Mouse (Mus musculus) stomach, embryonic 15.5 days (tissue): ENCODE measurements around the gene Cdh5. TPM values are rescaled to one million over a fixed set of nuclear protein-coding genes. Genes with fewer than 3 reads are reported as not detected.

Experiments
- ATAC-seq: fragments of 200-750 bp; cut with Nextera tagmentation; 2 replicates; pipeline ENCODE4 v1.8.0; 2017; ENCODE audit warnings: low read depth, moderate number of reproducible peaks, moderate TSS enrichment; ENCODE audit not compliant: insufficient read depth, low FRiP score
- H3K27ac ChIP-seq: fragments of 300-500 bp; sonication (generic); 2 replicates; pipeline ENCODE4 v1.5.1; 2015; ENCODE audit warnings: mild to moderate bottlenecking, inconsistent platforms
- H3K27me3 ChIP-seq: fragments of 300-500 bp; sonication (generic); replicated peaks from 2 replicates; pipeline ENCODE4 v1.6.1; 2015; ENCODE audit warnings: inconsistent platforms
- H3K36me3 ChIP-seq: fragments of 300-500 bp; sonication (generic); 2 replicates; pipeline ENCODE4 v1.6.1; 2015; ENCODE audit warnings: inconsistent platforms
- H3K4me1 ChIP-seq: fragments of 300-500 bp; sonication (generic); 2 replicates; pipeline ENCODE4 v1.6.1; 2015; ENCODE audit warnings: inconsistent platforms
- H3K4me2 ChIP-seq: fragments of 300-500 bp; sonication (generic); 2 replicates; pipeline ENCODE4 v1.6.1; 2015; ENCODE audit warnings: mild to moderate bottlenecking, inconsistent platforms
- H3K4me3 ChIP-seq: fragments of 300-500 bp; sonication (generic); replicated peaks from 2 replicates; pipeline ENCODE4 v1.5.1; 2015; ENCODE audit warnings: inconsistent platforms
- H3K9ac ChIP-seq: fragments of 300-500 bp; sonication (generic); 2 replicates; pipeline ENCODE4 v1.6.1; 2015; ENCODE audit warnings: inconsistent platforms
- H3K9me3 ChIP-seq: fragments of 300-500 bp; sonication (generic); 2 replicates; pipeline ENCODE4 v1.6.1; 2016; ENCODE audit warnings: inconsistent platforms
- WGBS: fragments of 180-500 bp; shearing (Covaris S2); methylation state at CpG from one replicate; pipeline ENCODE4 v1.1.7; 2015; 5-methylcytosine and 5-hydroxymethylcytosine counted together
- polyA plus RNA-seq: library from polyadenylated mRNA; unstranded; fragments of >200 nt; fragmentation: Nextera tagmentation; extraction: Ambion mirVana; gene quantifications from 2 replicates; pipeline ENCODE4 v1.2.1, GENCODE M21; 2015

Cdh5 gene
- polyA plus RNA-seq, 1 experiment from 2014 or later: 27.0 TPM

DNA sequence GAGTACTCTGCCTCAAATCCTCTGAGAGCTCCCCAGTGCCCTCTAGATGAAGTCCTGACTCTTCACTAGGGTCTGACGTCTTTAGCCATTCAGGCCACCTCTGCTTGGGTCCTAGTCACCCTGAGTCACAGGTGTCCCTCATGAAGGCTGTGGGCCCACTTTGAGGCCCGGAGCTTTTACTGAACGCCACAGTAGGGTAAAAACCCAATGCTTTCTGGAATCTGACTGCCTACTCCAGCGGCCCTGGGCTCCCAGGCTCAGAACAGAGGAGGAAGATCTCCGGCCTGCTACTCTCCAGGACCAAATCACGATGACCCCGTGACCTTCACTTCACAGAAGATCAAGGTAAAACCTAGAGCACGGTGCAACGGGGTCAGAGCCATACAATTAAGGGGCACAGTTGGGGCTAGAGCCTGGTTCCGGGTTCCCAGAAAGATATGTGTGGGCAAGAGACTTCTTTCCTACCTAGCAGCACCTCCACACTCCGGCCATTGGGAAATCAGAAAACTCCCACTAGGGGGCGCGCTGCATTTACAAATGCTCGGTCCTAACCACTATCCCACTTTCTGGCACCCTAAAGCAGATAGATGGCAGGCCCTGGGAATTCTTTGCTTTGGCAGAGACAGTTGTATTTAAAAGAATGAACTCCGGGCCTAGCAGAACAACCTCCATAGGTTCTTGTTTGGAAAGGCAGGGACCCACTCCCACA, 44.7 kb downstream of the Cdh5 start:
- 31% methylated on average over 15 of the region's 15 CpGs for WGBS
- ATAC-seq: peak; percentile 51; the same call in 1 of the 2 replicates
- no peaks in the 10 kb centered on the region for H3K36me3 ChIP-seq
- H3K4me2 ChIP-seq: no peak overlapping the region
- no peak overlapping the region for H3K9ac ChIP-seq
- peaks cover 2% of the 10 kb centered on the region; the same call in 1 of the 2 replicates for H3K4me1 ChIP-seq
- H3K9me3 ChIP-seq: no peaks in the 10 kb centered on the region
- H3K4me3 ChIP-seq: no peak overlapping the region
- no peak overlapping the region for H3K27ac ChIP-seq
- no peaks in the 10 kb centered on the region for H3K27me3 ChIP-seq

DNA sequence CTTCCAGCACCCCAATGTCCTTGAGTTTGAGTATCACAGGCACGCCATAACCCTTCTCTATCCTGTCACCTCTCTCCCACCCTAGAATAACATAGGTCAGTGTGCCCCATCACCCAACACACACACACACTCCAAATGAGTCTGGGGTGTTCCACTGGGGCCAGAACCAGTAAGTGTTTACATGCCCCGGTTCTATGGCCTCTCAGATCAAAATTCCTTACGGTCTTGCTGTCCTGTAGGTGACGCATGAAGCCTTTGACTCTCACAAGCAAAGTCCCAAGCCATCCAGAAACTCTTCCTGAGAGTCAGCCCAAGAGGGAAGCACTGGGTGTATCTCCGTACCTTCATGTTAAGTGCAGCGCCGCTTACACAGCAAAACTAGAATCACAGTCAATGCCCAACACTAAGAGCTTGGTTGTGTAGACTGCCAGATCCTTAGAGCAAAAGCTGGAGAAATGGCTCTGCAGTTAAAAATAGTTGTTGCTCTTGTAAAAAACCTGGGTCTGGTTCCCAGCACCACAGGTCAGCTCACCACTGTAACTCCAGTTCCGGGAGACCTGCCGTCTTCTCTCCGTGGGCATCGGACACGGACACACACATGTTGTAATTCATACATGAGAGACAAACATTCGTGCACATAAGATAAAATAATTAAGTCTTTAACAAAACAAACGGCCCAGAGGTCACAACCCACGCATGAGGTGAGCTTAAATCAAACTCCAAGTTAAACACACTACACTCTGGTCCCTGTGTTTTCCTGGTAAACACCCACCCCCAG, 45.5 kb downstream of the Cdh5 start:
- 83% methylated on average over 15 of the region's 15 CpGs for WGBS
- ATAC-seq: no peak
- Histone ChIP-seq H3K27me3 (no peaks in the 10 kb centered on the region), H3K9me3 (no peaks in the 10 kb centered on the region), H3K36me3 (no peaks in the 10 kb centered on the region), H3K27ac (no peak overlapping the region), H3K9ac (no peak overlapping the region), H3K4me1 (peaks cover 2% of the 10 kb centered on the region; the same call in 1 of the 2 replicates), H3K4me3 (no peak overlapping the region), H3K4me2 (no peak overlapping the region)

DNA sequence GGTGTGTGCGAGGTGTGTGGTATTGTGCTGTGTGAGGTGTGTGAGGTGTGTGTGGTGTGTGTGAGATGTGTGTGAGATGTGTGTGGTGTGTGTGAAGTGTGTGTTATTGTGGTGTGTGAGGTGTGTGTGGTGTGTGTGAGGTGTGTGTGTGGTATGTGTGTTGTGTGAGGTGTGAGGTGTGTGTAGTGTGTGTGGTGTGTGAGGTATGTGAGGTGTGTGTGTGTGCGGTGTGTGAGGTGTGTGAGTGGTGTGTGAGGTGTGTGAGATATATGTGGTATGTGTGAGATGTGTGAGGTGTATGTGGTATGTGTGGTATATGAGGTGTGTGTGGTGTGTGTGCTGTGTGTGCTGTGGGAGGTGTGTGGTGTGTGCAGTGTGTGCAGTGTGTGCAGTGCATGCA, 46.5 kb downstream of the Cdh5 start:
- Histone ChIP-seq H3K36me3 (no peaks in the 10 kb centered on the region), H3K9me3 (no peaks in the 10 kb centered on the region), H3K27me3 (no peaks in the 10 kb centered on the region), H3K9ac (no peak overlapping the region), H3K27ac (no peak overlapping the region), H3K4me3 (no peak overlapping the region), H3K4me1 (peaks cover 2% of the 10 kb centered on the region; the same call in 1 of the 2 replicates), H3K4me2 (no peak overlapping the region)
- 90% methylated on average over 2 of the region's 2 CpGs for WGBS
- ATAC-seq: peak; percentile 31; the same call in 1 of the 2 replicates

DNA sequence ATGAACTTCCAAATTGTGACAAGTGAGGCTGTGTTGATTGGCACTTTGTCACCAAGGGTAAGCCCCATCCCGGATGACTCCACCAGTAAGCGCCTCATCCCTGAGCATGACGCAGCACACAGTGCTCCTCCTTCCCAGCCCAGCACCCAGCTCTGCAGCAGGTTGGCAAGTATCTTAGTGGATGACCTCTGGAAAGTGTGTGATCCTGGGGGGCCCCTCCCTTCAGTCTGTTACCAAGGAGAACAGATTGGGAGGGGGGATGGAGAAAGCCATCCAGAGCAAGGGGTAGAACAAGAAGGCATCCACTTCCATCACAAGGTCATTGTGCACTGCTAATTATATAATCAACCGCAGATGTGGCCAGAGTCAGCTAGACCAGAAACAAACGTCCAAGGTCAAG, 59.3 kb downstream of the Cdh5 start:
- H3K4me1 ChIP-seq: no peaks in the 10 kb centered on the region
- H3K27me3 ChIP-seq: no peaks in the 10 kb centered on the region
- no peaks in the 10 kb centered on the region for H3K9me3 ChIP-seq
- H3K9ac ChIP-seq: no peak overlapping the region
- no peaks in the 10 kb centered on the region for H3K36me3 ChIP-seq
- H3K27ac ChIP-seq: no peak overlapping the region
- no peak overlapping the region for H3K4me3 ChIP-seq
- no peak for ATAC-seq
- H3K4me2 ChIP-seq: no peak overlapping the region
- 64% methylated on average over 5 of the region's 5 CpGs for WGBS

DNA sequence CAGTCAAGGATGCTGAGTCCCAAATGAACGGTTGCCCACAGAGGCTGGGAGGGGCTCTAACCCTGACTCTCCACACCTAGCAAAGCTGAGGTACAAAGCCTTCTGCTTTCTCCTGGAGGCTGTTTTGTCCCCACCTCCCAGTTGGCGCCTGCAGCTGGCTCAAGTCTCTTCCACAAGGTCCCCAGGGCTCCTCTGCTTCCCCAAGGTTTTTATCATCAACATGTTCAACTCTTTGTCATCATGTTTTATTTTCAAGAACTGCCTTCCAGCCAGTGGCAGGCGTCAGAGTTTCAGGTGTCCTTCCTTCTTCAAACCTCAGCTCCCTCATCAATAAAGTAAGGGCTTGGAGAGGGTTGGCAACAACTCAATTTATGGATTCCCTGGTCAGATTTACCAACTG, 68.0 kb downstream of the Cdh5 start:
- H3K9me3 ChIP-seq: no peaks in the 10 kb centered on the region
- no peak overlapping the region for H3K27ac ChIP-seq
- no peak for ATAC-seq
- peaks cover 42% of the 10 kb centered on the region for H3K27me3 ChIP-seq
- H3K36me3 ChIP-seq: no peaks in the 10 kb centered on the region
- H3K4me1 ChIP-seq: peaks cover 6% of the 10 kb centered on the region; the same call in 1 of the 2 replicates
- H3K4me3 ChIP-seq: no peak overlapping the region
- no peak overlapping the region for H3K4me2 ChIP-seq
- no peak overlapping the region for H3K9ac ChIP-seq
- WGBS: 81% methylated on average over 3 of the region's 3 CpGs

DNA sequence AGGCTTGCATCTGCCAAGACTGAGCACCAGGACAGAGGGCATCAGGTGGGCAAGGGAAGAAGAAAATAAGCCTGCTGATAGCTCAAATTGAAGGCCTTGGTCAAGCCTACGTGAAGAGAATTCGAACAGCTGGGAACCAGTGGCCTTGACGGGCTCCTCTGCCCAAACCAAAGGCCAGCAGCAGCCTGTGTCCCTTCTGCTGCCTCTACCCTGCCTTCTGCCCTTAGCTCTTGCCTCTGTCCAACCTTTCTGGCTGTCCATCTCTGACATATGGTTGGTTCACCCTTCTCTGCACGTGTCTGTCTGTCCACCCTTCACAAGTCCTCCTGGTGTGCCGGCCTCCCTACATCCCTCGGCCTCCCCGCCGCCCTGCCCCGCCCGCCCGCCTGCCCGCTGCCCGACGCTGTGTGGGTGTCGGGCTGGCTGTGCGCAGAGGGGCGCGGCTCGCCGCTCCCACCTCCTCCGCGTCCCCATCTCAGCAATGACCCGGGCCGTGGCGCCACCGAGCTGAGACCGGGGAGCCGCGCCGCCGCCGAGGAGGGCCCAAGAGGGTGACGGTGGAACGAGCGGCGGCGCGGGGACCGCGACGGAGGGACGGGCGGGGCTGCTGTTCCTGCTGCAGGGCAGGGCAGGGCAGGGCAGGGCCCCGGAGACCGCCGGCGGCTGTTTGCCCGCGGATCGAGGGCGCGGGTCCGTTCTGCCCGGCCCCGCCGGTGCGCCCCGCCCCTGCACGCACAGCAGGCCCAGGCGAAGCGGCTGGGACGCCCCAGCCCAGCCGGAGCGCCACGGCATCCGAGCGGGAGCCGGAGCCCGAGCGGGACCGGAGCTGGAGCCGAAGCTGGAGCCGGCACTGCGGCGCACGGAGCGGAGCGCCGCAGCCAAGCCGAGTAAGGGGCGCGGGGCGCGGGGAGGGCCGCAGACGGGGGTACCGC, 69.0 kb downstream of the Cdh5 start, which contains the start of gene Bean1:
TSS of gene Bean1 (plus strand) at position 325 of the 932 bp plus-strand sequence.
- H3K27ac ChIP-seq: no peak within 1 kb of the TSS
- peak within 1 kb of the TSS; percentile 98 for H3K4me2 ChIP-seq
- H3K36me3 ChIP-seq: no peaks in the 10 kb centered on the region
- peaks cover 43% of the 10 kb centered on the region for H3K27me3 ChIP-seq
- no peaks in the 10 kb centered on the region for H3K9me3 ChIP-seq
- ATAC-seq: peak; percentile 79
- H3K4me3 ChIP-seq: peak within 1 kb of the TSS; percentile 62
- peaks cover 6% of the 10 kb centered on the region; the same call in 1 of the 2 replicates for H3K4me1 ChIP-seq
- H3K9ac ChIP-seq: peak within 1 kb of the TSS; percentile 56
- WGBS: 3% methylated on average over 78 of the region's 87 CpGs

DNA sequence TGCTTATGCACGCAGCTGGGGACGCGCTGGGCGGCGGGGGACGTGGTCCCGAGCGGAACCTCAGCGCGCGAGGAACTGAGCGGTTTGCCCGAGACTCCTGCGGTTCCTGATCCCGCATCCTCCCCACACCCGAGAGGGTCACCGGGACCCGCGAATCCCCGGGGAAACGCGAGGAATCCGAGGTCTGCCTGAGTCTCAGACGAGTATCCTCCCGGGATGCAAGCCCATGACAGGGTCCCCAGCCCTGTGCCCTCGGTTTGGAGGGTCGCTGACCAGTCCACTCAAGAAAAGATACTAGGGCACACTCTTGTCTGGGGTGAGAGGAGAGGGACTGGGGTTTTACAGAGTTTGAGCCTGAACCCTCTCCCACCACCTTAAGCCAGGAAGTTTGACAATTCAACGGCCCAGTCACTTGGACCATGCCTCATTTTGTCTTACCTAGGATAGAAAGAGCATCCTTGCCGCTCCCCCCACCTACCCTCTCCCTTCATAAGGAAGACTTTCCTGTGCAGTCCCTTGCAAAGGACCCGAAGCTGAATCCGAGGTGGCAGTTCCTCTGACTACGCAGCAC, 69.7 kb downstream of the Cdh5 start:
- H3K36me3 ChIP-seq: no peaks in the 10 kb centered on the region
- peaks cover 43% of the 10 kb centered on the region for H3K27me3 ChIP-seq
- ATAC-seq: no peak
- no peaks in the 10 kb centered on the region for H3K9me3 ChIP-seq
- H3K27ac ChIP-seq: no peak overlapping the region
- H3K9ac ChIP-seq: peak overlapping the region; percentile 56
- H3K4me2 ChIP-seq: peak overlapping the region; percentile 98
- H3K4me1 ChIP-seq: peaks cover 6% of the 10 kb centered on the region; the same call in 1 of the 2 replicates
- whole genome bisulfite sequencing: 4% methylated on average over 26 of the region's 32 CpGs
- H3K4me3 ChIP-seq: peak overlapping the region; percentile 62

DNA sequence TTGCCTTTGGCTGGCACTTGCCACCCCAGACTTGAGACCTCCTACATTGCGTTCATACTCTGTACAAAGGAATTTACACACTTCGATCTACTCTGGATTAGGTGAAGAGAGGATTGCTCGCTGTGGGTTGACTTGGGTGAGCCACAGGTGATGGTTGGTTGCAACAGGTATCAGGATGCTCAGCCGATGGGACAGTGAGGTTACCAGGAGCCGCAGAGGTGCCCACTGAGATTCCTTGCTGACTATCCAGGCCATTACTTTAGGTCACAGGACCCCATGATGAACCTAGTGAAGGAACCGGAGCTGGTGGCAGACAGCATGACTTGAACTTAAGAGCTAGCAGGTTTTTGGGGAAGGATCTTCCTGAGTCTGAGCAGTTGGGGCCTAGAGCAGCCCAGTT, 71.0 kb downstream of the Cdh5 start:
- no peak overlapping the region for H3K9ac ChIP-seq
- H3K4me1 ChIP-seq: peaks cover 6% of the 10 kb centered on the region; the same call in 1 of the 2 replicates
- no peak overlapping the region for H3K4me2 ChIP-seq
- 88% methylated on average over 6 of the region's 6 CpGs for WGBS
- peaks cover 43% of the 10 kb centered on the region for H3K27me3 ChIP-seq
- no peak overlapping the region for H3K27ac ChIP-seq
- H3K4me3 ChIP-seq: no peak overlapping the region
- no peaks in the 10 kb centered on the region for H3K9me3 ChIP-seq
- H3K36me3 ChIP-seq: no peaks in the 10 kb centered on the region
- ATAC-seq: no peak

DNA sequence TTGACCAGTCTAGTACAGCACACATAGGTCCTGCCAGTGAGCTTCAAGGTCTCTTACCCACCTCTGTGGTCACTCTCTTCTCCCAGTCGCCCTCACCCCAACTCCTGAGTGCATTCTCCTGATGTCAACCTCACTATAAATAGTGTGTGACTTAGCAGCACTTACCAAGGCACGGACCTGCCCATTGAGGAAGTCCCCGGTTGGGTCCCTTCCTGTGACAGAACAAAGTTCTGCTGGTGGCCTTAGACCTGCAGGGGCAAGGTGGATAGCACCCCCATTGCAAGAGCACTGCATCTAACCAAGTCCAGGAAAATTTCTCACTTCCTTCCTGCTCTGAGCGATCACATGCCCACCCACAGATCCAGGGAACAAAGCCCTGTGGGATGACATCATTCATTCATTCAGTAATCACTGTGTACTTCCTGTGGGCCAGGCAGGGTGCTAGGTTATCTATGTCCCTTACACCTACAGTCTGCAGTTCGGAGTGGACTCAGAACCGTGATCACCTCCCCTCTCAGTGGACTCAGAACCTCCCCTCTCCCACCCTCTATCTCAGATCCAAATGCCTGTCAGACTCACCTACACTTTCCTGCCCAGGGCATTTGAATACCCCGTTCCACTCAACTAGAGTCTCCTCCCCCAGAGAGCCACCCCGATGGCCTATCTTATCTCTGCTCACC, 74.6 kb downstream of the Cdh5 start:
- no peak overlapping the region for H3K9ac ChIP-seq
- H3K36me3 ChIP-seq: no peaks in the 10 kb centered on the region
- H3K9me3 ChIP-seq: no peaks in the 10 kb centered on the region
- H3K27me3 ChIP-seq: peaks cover 30% of the 10 kb centered on the region
- no peak for ATAC-seq
- H3K27ac ChIP-seq: no peak overlapping the region
- no peak overlapping the region for H3K4me2 ChIP-seq
- peaks cover 2% of the 10 kb centered on the region; the same call in 1 of the 2 replicates for H3K4me1 ChIP-seq
- H3K4me3 ChIP-seq: no peak overlapping the region
- WGBS: 67% methylated on average over 8 of the region's 8 CpGs

DNA sequence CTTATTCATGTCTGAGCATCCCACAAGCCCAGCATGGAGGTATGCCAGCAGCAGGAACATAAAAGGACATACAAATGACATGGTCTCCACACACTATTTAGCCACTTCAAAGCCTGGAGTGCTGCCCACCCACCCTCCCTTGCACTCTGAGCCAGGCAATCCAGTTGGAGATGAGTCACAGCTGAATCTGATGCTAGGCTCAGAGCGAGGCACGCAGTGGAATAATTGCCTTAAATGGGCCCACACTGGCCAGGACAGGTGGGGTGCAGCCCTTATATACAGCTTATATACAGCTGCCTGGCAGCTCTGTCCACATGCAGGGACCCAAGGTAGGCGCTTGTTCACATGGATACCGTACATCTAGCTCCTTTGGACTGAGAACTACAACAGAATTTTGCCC, 75.6 kb downstream of the Cdh5 start:
- WGBS: 76% methylated on average over 4 of the region's 4 CpGs
- no peak for ATAC-seq

DNA sequence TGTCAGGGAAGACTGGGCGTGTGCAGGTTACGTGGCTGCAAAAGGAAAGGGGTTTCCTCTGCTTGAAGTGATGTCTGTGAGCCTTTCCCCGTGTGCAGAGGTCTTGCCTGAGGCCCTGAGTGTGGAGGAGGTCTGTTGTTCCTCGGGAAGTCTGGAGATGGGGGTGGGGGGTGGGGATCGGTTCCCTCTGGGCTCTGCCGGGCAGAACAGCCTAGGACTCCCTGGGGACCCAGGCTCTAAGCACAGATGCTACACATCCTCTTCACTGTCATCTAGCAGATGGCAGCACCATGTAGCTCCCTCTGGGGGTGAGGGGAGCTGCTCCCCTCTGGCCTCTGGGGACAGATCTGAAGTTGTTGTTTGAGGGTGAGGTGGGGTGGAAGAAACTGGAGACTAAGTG, 83.5 kb downstream of the Cdh5 start:
- H3K4me1 ChIP-seq: no peaks in the 10 kb centered on the region
- H3K27me3 ChIP-seq: no peaks in the 10 kb centered on the region
- H3K4me3 ChIP-seq: no peak overlapping the region
- no peak overlapping the region for H3K9ac ChIP-seq
- H3K4me2 ChIP-seq: no peak overlapping the region
- no peak for ATAC-seq
- no peaks in the 10 kb centered on the region for H3K36me3 ChIP-seq
- 32% methylated on average over 6 of the region's 6 CpGs for WGBS
- no peak overlapping the region for H3K27ac ChIP-seq
- no peaks in the 10 kb centered on the region for H3K9me3 ChIP-seq

More for the DNA sequence above, 75.6 kb downstream of the Cdh5 start:
- Histone ChIP-seq H3K36me3 (no peaks in the 10 kb centered on the region), H3K4me1 (no peaks in the 10 kb centered on the region), H3K27ac (no peak overlapping the region), H3K4me3 (no peak overlapping the region), H3K27me3 (peaks cover 20% of the 10 kb centered on the region), H3K9ac (no peak overlapping the region), H3K4me2 (no peak overlapping the region), H3K9me3 (no peaks in the 10 kb centered on the region)
